Mouse (Mus musculus): ENCODE measurements around the gene Top2b. TPM values are rescaled to one million over a fixed set of nuclear protein-coding genes. Genes with fewer than 3 reads are reported as not detected.

The Top2b gene
- total and polyA plus RNA-seq, 3 experiments: 32.4 to 74.0 (median 62.4) TPM

- H3K4me1 ChIP-seq (ENCODE audit: control insufficient read depth in 1 of 2, insufficient read depth in 2 of 2): peaks cover 2 to 18% of the 10 kb centered on the region in 2 experiments; a peak in 3 of 4 replicates
- dilution Hi-C loops (cut with MboI; ENCODE audit: extremely low pct_ligation_motif_present, extremely low pct_unique_long_range_greater_than_20kb, low sequenced_read_pairs) (no loop called here), in situ Hi-C loops (cut with MboI; ENCODE audit: low pct_ligation_motif_present, low pct_unique_long_range_greater_than_20kb, low sequenced_read_pairs) (no loop called here)
- DNase-seq (ENCODE audit: extremely low read depth): no peak
- H3K4me3 ChIP-seq (replicated peaks in 1 of 3; ENCODE audit: low read depth in 2 of 3, low read length in 2 of 3, poor library complexity in 1 of 3): no peak overlapping the region
- no peak for TF ChIP-seq ZMIZ1 (IDR thresholded peaks at IDR 0.05; ENCODE audit: low read depth, low read length)
- TF ChIP-seq IRF4 (IDR thresholded peaks at IDR 0.05; ENCODE audit: low read depth, low read length): no peak
- no peak for TF ChIP-seq ZKSCAN1 (IDR thresholded peaks at IDR 0.05; ENCODE audit: borderline replicate concordance, low read depth, low read length)
- TF ChIP-seq NELFE (IDR thresholded peaks at IDR 0.05; ENCODE audit: low read depth, low read length): no peak
- no peak for TF ChIP-seq NRF1 (IDR thresholded peaks at IDR 0.05; ENCODE audit: low read depth, low read length)
- no peak for TF ChIP-seq ELF1 (IDR thresholded peaks at IDR 0.05; ENCODE audit: low read depth, low read length)
- no peak for TF ChIP-seq ZNF384 (IDR thresholded peaks at IDR 0.05; ENCODE audit: low read depth, low read length)
- TF ChIP-seq TBP (conservative IDR thresholded peaks at IDR 0.05; ENCODE audit: low read depth, low read length): no peak
- TF ChIP-seq MAX (IDR thresholded peaks at IDR 0.05; ENCODE audit: low read length): no peak
- no peak for TF ChIP-seq EP300 (IDR thresholded peaks at IDR 0.05; ENCODE audit: low read length)
- no peak for TF ChIP-seq SIN3A (IDR thresholded peaks at IDR 0.05; ENCODE audit: low read length)
- H3K79me2 ChIP-seq (replicated peaks; ENCODE audit: control insufficient read depth, extremely low read depth, insufficient read depth, poor library complexity, severe bottlenecking): no peaks in the 10 kb centered on the region
- no peaks in the 10 kb centered on the region for H3K36me3 ChIP-seq (replicated peaks in 1 of 2; ENCODE audit: control insufficient read depth in 1 of 2, insufficient read depth in 1 of 2, low read length in 1 of 2)
- H3K9me3 ChIP-seq (replicated peaks; ENCODE audit: low read length): no peaks in the 10 kb centered on the region
- H3K9ac ChIP-seq (ENCODE audit: insufficient read depth, low read depth): no peak overlapping the region
- no peak overlapping the region for H3K27ac ChIP-seq (ENCODE audit: insufficient read depth, low read depth)
- no peak overlapping the region for H3K4me2 ChIP-seq (ENCODE audit: insufficient read depth, low read depth, poor library complexity, severe bottlenecking)
- no peaks in the 10 kb centered on the region for H3K27me3 ChIP-seq (replicated peaks)
Observed at GRCm38 (mm10) chr14:16444859-16445258, 79.9 kb downstream of the Top2b start.

GRCm38 (mm10) chr14:16447587-16447986 lies 82.6 kb downstream of the Top2b start:
- no peak overlapping the region for H3K27ac ChIP-seq (ENCODE audit: insufficient read depth, low read depth)
- H3K27me3 ChIP-seq (replicated peaks): no peaks in the 10 kb centered on the region
- no peaks in the 10 kb centered on the region for H3K79me2 ChIP-seq (replicated peaks; ENCODE audit: control insufficient read depth, extremely low read depth, insufficient read depth, poor library complexity, severe bottlenecking)
- H3K4me3 ChIP-seq (replicated peaks in 1 of 3; ENCODE audit: low read depth in 2 of 3, low read length in 2 of 3, poor library complexity in 1 of 3): no peak overlapping the region
- in situ Hi-C loops (cut with MboI; ENCODE audit: low pct_ligation_motif_present, low pct_unique_long_range_greater_than_20kb, low sequenced_read_pairs) (no loop called here), dilution Hi-C loops (cut with MboI; ENCODE audit: extremely low pct_ligation_motif_present, extremely low pct_unique_long_range_greater_than_20kb, low sequenced_read_pairs) (no loop called here)
- DNase-seq (ENCODE audit: extremely low read depth): peak; percentile 70
- peaks cover 2 to 18% of the 10 kb centered on the region in 2 experiments; a peak in 3 of 4 replicates for H3K4me1 ChIP-seq (ENCODE audit: control insufficient read depth in 1 of 2, insufficient read depth in 2 of 2)
- no peaks in the 10 kb centered on the region for H3K9me3 ChIP-seq (replicated peaks; ENCODE audit: low read length)
- H3K4me2 ChIP-seq (ENCODE audit: insufficient read depth, low read depth, poor library complexity, severe bottlenecking): no peak overlapping the region
- H3K36me3 ChIP-seq (replicated peaks in 1 of 2; ENCODE audit: control insufficient read depth in 1 of 2, insufficient read depth in 1 of 2, low read length in 1 of 2): no peaks in the 10 kb centered on the region
- TF ChIP-seq USF1 (IDR thresholded peaks at IDR 0.05; ENCODE audit: low read depth, low read length) (no peak), ETS1 (conservative IDR thresholded peaks at IDR 0.05; ENCODE audit: low read depth, low read length) (peak; percentile 21), RAD21 (IDR thresholded peaks at IDR 0.05; ENCODE audit: low read depth, low read length) (peak; percentile 67), ZC3H11A (IDR thresholded peaks at IDR 0.05; ENCODE audit: low read depth, low read length) (no peak), CTCF (conservative IDR thresholded peaks at IDR 0.05 in 1 of 2, IDR thresholded peaks at IDR 0.05 in 1 of 2; ENCODE audit: low read depth in 2 of 2, low read length in 2 of 2) (peak; percentile 57 to 74), MAZ (IDR thresholded peaks at IDR 0.05; ENCODE audit: low read depth, low read length) (no peak), JUND (conservative IDR thresholded peaks at IDR 0.05; ENCODE audit: low read depth, low read length) (no peak), ELF1 (IDR thresholded peaks at IDR 0.05; ENCODE audit: low read depth, low read length) (no peak), SMC3 (IDR thresholded peaks at IDR 0.05; ENCODE audit: low read depth, low read length) (peak; percentile 54), MYC (IDR thresholded peaks at IDR 0.05; ENCODE audit: low read depth, low read length) (no peak), GABPA (IDR thresholded peaks at IDR 0.05; ENCODE audit: insufficient replicate concordance, low read depth, low read length) (no peak), MAX (IDR thresholded peaks at IDR 0.05; ENCODE audit: low read length) (no peak)
- H3K9ac ChIP-seq (ENCODE audit: insufficient read depth, low read depth): no peak overlapping the region
